Mouse (Mus musculus): Measurements from ENCODE around the gene Rxrg.

DNA sequence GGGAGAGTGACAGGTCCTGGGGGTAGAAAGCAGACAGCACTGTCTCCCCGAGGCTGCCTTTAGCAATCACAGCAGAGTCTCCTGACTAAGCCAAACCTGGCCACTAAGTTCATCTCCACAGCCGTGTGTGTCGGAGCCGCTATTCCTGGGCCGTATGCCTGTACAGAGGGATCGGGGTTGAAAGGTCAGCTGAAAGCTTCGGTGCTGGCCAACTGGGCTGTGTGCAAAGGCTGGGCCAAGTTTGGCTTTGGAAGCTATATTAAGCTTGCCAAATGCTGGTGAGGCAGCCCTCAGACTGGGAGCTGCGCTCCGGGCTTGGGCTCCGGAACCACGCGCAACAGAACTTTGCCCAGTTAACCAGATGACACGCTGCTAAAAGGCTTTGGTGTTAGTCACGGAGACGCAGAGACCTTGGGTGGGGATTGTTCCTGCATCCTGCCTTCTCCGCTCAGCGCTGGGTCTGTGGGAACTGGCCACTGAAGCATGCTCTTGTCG is 19.9 kb downstream of the Rxrg start:
- TF ChIP-seq CTCF (IDR thresholded peaks at IDR 0.05; ENCODE audit: low read depth, low read length) = no peak
- TF ChIP-seq TAL1 (conservative IDR thresholded peaks at IDR 0.05; ENCODE audit: low read depth, low read length) = no peak
- no peak for TF ChIP-seq GATA1 (IDR thresholded peaks at IDR 0.05; ENCODE audit: borderline replicate concordance, low read length)
- no peak for TF ChIP-seq POLR2AphosphoS5 (IDR thresholded peaks at IDR 0.05; ENCODE audit: insufficient replicate concordance, low read depth, low read length)

Measured in G1E (cell line).